Mouse (Mus musculus): ENCODE results near the gene Igfbpl1. TPM values are rescaled to one million over a fixed set of nuclear protein-coding genes. Genes with fewer than 3 reads are reported as not detected.

Igfbpl1 gene
- polyA plus RNA-seq (2017; shearing (Covaris generic)) = not detected

DNA sequence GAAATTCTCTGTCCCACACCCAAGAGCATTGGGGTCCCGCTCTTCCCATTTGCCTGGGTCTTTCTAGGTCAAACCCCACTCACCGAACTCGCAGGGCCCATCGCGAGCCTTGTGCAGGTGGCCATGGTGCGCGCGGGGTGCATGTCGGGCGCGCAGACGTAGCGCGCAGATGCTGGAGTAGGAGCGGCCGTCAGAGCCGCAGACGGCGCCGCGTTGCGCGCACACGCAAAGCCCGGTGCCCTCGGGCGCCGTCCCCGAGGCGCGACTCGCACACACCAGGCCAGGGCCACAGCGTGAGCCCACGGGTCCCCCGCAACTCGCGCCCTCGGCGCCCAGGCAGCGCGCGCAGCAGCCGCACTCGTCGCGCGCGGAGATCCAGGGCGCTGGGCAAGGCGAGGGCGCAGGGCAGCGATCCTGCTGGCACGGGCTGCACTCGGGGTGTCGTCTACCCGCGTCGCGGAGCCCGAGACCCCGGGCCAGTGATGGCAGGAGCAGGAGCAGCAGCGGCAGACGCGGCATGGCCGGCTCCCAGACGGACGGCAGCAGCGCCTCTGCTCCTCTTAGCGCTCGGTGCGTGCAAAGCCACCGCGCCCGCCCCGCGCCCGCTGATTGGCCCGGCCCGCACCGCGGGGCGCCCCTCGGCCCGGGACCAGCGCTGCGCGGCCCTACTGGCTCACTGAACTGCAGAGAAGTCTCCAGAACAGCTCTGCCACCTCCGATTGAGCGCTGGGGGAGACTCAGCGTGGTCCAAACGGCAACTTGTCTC is at the start of gene Igfbpl1:
Gene Igfbpl1, minus strand, starts transcription at position 649 of the 766 bp plus-strand sequence.

DNA sequence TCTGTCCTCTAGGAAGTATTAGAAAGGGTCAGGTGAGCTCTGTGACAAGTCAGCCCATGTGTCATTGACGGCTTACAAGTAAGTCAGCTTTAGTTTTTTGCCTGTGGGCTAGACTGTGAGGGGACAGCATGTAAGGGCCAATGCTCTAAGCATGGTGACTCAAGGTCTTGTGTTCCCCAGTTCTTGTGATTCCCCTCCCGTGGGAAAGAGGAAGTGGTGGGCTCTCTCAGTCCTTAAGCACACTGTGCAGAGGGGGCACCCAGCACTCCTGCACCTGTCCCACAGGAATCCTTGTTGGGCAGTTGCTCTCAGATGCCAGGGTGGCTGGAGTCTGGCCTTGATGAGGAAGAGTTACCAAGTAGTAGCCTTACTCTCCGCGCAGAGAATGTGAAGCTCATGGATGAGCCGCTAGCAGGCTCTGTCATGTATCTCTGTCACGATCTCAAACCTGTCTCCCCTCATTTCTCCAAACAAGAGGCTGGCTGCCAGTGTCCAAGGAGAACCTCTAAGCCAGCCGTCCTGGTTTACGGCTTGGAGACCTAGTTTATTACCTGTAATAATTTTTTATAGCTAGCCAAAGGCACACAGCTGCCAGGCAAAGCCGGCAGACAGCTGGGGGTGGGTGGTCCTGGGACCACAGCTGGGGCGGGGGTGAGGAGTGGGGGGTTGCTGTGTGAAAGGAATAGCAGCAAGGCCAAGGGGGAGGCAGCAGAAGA is 21.5 kb upstream of the Igfbpl1 start, which contains the start of gene Stra6l:
Gene Stra6l, plus strand, starts transcription at position 556 of the 716 bp plus-strand sequence.

DNA sequence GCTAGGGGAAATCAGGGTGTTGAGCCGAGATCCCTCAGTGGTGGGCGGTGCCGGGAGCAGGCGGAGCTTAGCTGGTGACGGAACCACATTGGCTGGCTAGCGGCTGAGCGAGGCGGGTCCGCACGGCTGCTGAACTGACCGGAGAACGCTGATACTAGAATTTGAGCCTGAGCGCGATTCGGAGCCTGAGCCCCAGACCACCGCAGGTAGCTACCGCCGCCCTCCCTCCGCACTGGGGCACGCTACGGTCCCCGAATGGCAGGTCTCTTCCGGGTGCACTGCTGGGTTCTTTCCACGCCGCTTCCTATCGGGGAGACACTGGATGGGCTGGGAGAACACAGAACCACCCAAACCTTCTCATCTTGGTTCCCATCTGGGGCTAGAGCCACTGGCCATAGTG is 27.8 kb downstream of the Igfbpl1 start, which contains the start of gene Aldh1b1:
Gene Aldh1b1, plus strand, starts transcription at position 59 of the 400 bp plus-strand sequence.

Other genes starting within 250 kb of the Igfbpl1 start
- gene Aldh1b1, start 27.9 kb downstream of the Igfbpl1 start, polyA plus RNA-seq (2017; shearing (Covaris generic)) = 8.2 TPM
- 0.15 TPM for gene Stra6l, start 21.7 kb upstream of the Igfbpl1 start, polyA plus RNA-seq (2017; shearing (Covaris generic))
- 0.07 TPM for gene Ccdc180, start 63.4 kb upstream of the Igfbpl1 start, polyA plus RNA-seq (2017; shearing (Covaris generic))
- gene Tdrd7, start 138.4 kb upstream of the Igfbpl1 start, polyA plus RNA-seq (2017; shearing (Covaris generic)) = 10.3 TPM
- 2.0 TPM for gene Tmod1, start 212.0 kb upstream of the Igfbpl1 start, polyA plus RNA-seq (2017; shearing (Covaris generic))

All from CD4-positive, CD25-positive, alpha-beta regulatory T cell, adult 9 weeks (primary cell).